Mouse (Mus musculus) embryonic fibroblast, embryonic 13.5 days (primary cell): ENCODE results near the gene Lrrc58.

Experiments
- CTCF ChIP-seq: IDR thresholded peaks from 2 replicates; pipeline ENCODE4 v1.5.1; 2011; ENCODE audit warnings: mild to moderate bottlenecking, control low read depth, low read length, moderate library complexity, borderline replicate concordance; ENCODE audit not compliant: insufficient read depth
- POLR2A ChIP-seq: IDR thresholded peaks from 2 replicates; pipeline ENCODE4 v1.6.1; 2011; ENCODE audit warnings: low read depth, mild to moderate bottlenecking, control low read depth, low read length, moderate library complexity

DNA sequence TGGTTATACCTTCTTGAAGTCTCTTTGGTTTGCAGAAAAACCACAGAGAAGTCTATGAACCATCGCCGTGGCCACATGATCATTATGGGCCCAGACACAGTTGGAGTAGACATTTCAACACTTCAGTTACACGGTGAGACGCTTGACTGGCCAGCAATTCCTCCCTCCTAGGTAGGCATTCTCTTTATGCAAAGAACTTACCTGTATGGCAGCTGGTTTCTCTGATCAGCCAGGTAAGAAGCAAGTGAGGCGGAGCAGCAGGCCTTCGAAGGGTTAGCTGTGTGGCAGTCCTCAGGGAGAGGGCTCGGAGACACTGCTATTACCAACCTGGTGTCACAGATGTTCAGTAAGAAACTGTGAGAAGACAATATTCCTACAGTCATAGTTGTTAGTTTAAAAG lies 8.0 kb upstream of the Lrrc58 start:
- no peak for TF ChIP-seq POLR2A
- no peak for TF ChIP-seq CTCF
